Mouse (Mus musculus): ENCODE measurements around the gene Tmem156. TPM values are rescaled to one million over a fixed set of nuclear protein-coding genes. Genes with fewer than 3 reads are reported as not detected.

The Tmem156 gene
- polyA plus RNA-seq, 1 experiment from 2014 or later: 0.74 TPM

DNA sequence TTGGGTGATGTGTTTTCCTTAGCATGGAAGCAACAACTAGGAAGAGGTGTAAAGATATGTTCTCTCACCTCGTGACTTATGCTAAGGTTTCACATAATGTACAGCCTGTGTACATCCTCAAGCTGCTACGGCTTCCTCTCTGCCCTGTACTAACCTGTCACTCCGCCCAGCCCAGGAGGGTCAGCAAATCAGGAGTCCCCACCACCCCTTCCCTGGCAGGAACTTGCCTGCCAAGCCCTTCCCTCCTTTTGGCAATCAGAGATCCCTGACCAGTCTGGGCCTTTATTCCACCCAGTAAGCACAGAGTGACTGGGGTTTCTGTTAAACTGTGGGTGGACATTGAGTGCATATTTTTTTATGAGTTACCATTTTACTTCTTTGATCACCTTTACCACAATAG is 76.4 kb downstream of the Tmem156 start:
- Histone ChIP-seq H3K4me1 (replicated peaks; ENCODE audit: control insufficient read depth, insufficient read depth, low read length) (no peaks in the 10 kb centered on the region), H3K9ac (ENCODE audit: low read length) (no peak overlapping the region), H3K4me3 (ENCODE audit: low read depth, low read length) (no peak overlapping the region), H3K36me3 (ENCODE audit: control insufficient read depth, insufficient read depth, low read length) (peaks cover 17% of the 10 kb centered on the region), H3K9me3 (ENCODE audit: control insufficient read depth, low read length) (no peaks in the 10 kb centered on the region), H3K27me3 (replicated peaks; ENCODE audit: control insufficient read depth, insufficient read depth, low read length) (no peaks in the 10 kb centered on the region), H3K27ac (ENCODE audit: low read depth) (no peak overlapping the region), H3K4me2 (ENCODE audit: low read length) (no peak overlapping the region)
- WGBS: 77% methylated on average over 3 of the region's 3 CpGs
- DNase-seq (ENCODE audit: low spot score) (no peak), ATAC-seq (replicated peaks; ENCODE audit: low FRiP score, low TSS enrichment, low read depth) (no peak)

GRCm38 (mm10) chr5:65011901-65012573 is 79.9 kb downstream of the Tmem156 start:
- H3K9me3 ChIP-seq (ENCODE audit: control insufficient read depth, low read length): no peaks in the 10 kb centered on the region
- H3K9ac ChIP-seq (ENCODE audit: low read length): no peak overlapping the region
- no peak for DNase-seq (ENCODE audit: low spot score)
- H3K4me3 ChIP-seq (ENCODE audit: low read depth, low read length): no peak overlapping the region
- H3K36me3 ChIP-seq (ENCODE audit: control insufficient read depth, insufficient read depth, low read length): peaks cover 32% of the 10 kb centered on the region
- H3K4me2 ChIP-seq (ENCODE audit: low read length): no peak overlapping the region
- ATAC-seq (replicated peaks; ENCODE audit: low FRiP score, low TSS enrichment, low read depth): no peak
- no peak overlapping the region for H3K27ac ChIP-seq (ENCODE audit: low read depth)
- WGBS: 48% methylated on average over 7 of the region's 7 CpGs
- H3K27me3 ChIP-seq (replicated peaks; ENCODE audit: control insufficient read depth, insufficient read depth, low read length): no peaks in the 10 kb centered on the region
- no peaks in the 10 kb centered on the region for H3K4me1 ChIP-seq (replicated peaks; ENCODE audit: control insufficient read depth, insufficient read depth, low read length)

DNA sequence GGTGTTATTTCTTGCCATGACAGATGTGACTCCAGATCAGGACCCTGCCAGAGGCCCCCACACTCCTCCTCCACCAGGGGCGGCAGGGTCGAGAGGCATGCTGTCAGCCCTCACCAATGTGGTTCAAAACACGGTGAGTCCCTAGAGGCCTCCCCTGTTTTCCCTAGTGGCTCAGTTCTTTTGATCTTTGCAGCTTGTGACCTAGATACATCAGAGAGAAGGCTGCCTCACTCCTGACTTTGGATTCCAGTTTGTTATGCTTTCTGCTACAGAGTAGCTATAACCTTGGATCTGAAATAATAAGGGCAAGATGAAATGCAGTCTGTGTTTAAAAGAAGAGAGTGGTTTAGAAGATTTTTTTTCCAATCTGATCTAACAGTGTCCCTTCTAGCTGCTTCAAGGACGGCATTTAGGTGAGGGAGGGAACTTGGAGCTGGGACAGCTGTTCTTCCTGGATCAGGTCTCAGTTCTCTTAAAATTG is 85.9 kb downstream of the Tmem156 start:
- no peak for ATAC-seq (replicated peaks; ENCODE audit: low FRiP score, low TSS enrichment, low read depth)
- H3K9me3 ChIP-seq (ENCODE audit: control insufficient read depth, low read length): no peaks in the 10 kb centered on the region
- 25% methylated on average over 4 of the region's 4 CpGs for WGBS

GRCm38 (mm10) chr5:65005251-65005650 is 86.7 kb downstream of the Tmem156 start:
- Histone ChIP-seq H3K27me3 (replicated peaks; ENCODE audit: control insufficient read depth, insufficient read depth, low read length) (no peaks in the 10 kb centered on the region), H3K4me2 (ENCODE audit: low read length) (no peak overlapping the region), H3K9me3 (ENCODE audit: control insufficient read depth, low read length) (no peaks in the 10 kb centered on the region), H3K36me3 (ENCODE audit: control insufficient read depth, insufficient read depth, low read length) (peaks cover 27% of the 10 kb centered on the region), H3K4me1 (replicated peaks; ENCODE audit: control insufficient read depth, insufficient read depth, low read length) (no peaks in the 10 kb centered on the region), H3K9ac (ENCODE audit: low read length) (no peak overlapping the region), H3K4me3 (ENCODE audit: low read depth, low read length) (no peak overlapping the region), H3K27ac (ENCODE audit: low read depth) (no peak overlapping the region)
- no peak for DNase-seq (ENCODE audit: low spot score)
- 93% methylated on average over 4 of the region's 4 CpGs for WGBS
- no peak for ATAC-seq (replicated peaks; ENCODE audit: low FRiP score, low TSS enrichment, low read depth)

More for the DNA sequence above, 85.9 kb downstream of the Tmem156 start:
- H3K4me1 ChIP-seq (replicated peaks; ENCODE audit: control insufficient read depth, insufficient read depth, low read length): no peaks in the 10 kb centered on the region
- H3K27ac ChIP-seq (ENCODE audit: low read depth): no peak overlapping the region
- no peak overlapping the region for H3K4me2 ChIP-seq (ENCODE audit: low read length)
- peaks cover 33% of the 10 kb centered on the region for H3K36me3 ChIP-seq (ENCODE audit: control insufficient read depth, insufficient read depth, low read length)
- H3K4me3 ChIP-seq (ENCODE audit: low read depth, low read length): no peak overlapping the region
- no peak overlapping the region for H3K9ac ChIP-seq (ENCODE audit: low read length)
- no peaks in the 10 kb centered on the region for H3K27me3 ChIP-seq (replicated peaks; ENCODE audit: control insufficient read depth, insufficient read depth, low read length)
- DNase-seq (ENCODE audit: low spot score): no peak

Other genes with a start within 250 kb of the Tmem156 start
- gene Tlr1, start 158.6 kb downstream of the Tmem156 start, polyA plus RNA-seq (2014; fragmentation: Nextera tagmentation; extraction: Ambion mirVana): 1.0 and 1.2 TPM in 2 replicates
- gene Tlr6, start 132.0 kb downstream of the Tmem156 start, polyA plus RNA-seq (2014; fragmentation: Nextera tagmentation; extraction: Ambion mirVana): 0.64 and 0.78 TPM in 2 replicates
- 32.4 and 35.1 TPM in 2 replicates for gene Fam114a1, start 122.1 kb downstream of the Tmem156 start, polyA plus RNA-seq (2014; fragmentation: Nextera tagmentation; extraction: Ambion mirVana)
- 15.8 and 16.8 TPM in 2 replicates for gene Klhl5, start 15.4 kb upstream of the Tmem156 start, polyA plus RNA-seq (2014; fragmentation: Nextera tagmentation; extraction: Ambion mirVana)
- 8.7 and 9.2 TPM in 2 replicates for gene Wdr19, start 107.6 kb upstream of the Tmem156 start, polyA plus RNA-seq (2014; fragmentation: Nextera tagmentation; extraction: Ambion mirVana)
- 87.6 and 98.0 TPM in 2 replicates for gene Rfc1, start 243.5 kb upstream of the Tmem156 start, polyA plus RNA-seq (2014; fragmentation: Nextera tagmentation; extraction: Ambion mirVana)

Data from intestine, embryonic 14.5 days (tissue).